Mouse (Mus musculus) erythroblast, embryonic 14.5 days (primary cell): ENCODE data around the gene Brk1. TPM values are rescaled to one million over a fixed set of nuclear protein-coding genes. Genes with fewer than 3 reads are reported as not detected.

Source experiments
- H3K27me3 ChIP-seq: 2 replicates; pipeline ENCODE4 v1.6.1; 2012; ENCODE audit warnings: inconsistent platforms; ENCODE audit not compliant: control insufficient read depth
- H3K36me3 ChIP-seq: 2 replicates; pipeline ENCODE4 v1.6.1; 2012; ENCODE audit warnings: mild to moderate bottlenecking, inconsistent platforms; ENCODE audit not compliant: control insufficient read depth
- H3K4me1 ChIP-seq: 2 replicates; pipeline ENCODE4 v1.6.1; 2012; ENCODE audit warnings: inconsistent platforms; ENCODE audit not compliant: control insufficient read depth
- H3K4me3 ChIP-seq: replicated peaks from 2 replicates; pipeline ENCODE3; 2012; ENCODE audit warnings: moderate library complexity, mild to moderate bottlenecking, inconsistent platforms
- H3K9me3 ChIP-seq: 2 replicates; pipeline ENCODE4 v1.6.1; 2012; ENCODE audit warnings: low read length, inconsistent platforms, mixed read lengths; ENCODE audit not compliant: control insufficient read depth
- GATA1 ChIP-seq: IDR thresholded peaks from 2 replicates; pipeline ENCODE4 v1.6.1; 2012; ENCODE audit warnings: low read length, inconsistent platforms, mixed read lengths
- TAL1 ChIP-seq: IDR thresholded peaks from 3 replicates; pipeline ENCODE4 v1.6.1; 2012; ENCODE audit warnings: low read length, inconsistent platforms, mixed read lengths
- polyA plus RNA-seq: library from polyadenylated mRNA; stranded (reverse); fragments of >175 nt; gene quantifications from 2 replicates; pipeline ENCODE4 v1.2.3, GENCODE M21; 2012

Gene Brk1
- polyA plus RNA-seq, 1 experiment: 2.1 TPM

DNA sequence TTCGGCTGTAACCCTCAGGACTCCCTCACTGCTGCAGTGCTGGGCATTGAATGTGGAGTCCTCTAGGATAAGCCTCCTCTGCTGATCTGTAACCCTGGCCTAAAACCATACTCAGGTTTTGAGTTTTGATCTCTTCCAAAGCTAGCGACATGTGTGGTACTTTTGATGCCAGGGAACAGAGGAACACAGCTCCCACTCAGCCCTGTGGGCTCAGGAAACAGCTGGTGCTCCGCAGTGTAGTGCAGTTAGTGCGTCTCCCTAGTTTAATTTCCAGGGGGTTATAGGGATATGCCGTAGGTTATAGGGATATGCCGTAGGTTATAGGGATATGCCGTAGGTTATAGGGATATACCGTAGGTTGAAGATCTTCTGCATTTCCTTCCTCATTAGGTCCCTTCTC lies 10.4 kb downstream of the Brk1 start:
- Histone ChIP-seq H3K4me1 (peaks cover 9% of the 10 kb centered on the region), H3K27me3 (no peaks in the 10 kb centered on the region), H3K9me3 (peaks cover 3% of the 10 kb centered on the region; the same call in 1 of the 2 replicates), H3K4me3 (no peak overlapping the region), H3K36me3 (peaks cover 82% of the 10 kb centered on the region)
- TF ChIP-seq GATA1: no peak
- no peak for TF ChIP-seq TAL1

DNA sequence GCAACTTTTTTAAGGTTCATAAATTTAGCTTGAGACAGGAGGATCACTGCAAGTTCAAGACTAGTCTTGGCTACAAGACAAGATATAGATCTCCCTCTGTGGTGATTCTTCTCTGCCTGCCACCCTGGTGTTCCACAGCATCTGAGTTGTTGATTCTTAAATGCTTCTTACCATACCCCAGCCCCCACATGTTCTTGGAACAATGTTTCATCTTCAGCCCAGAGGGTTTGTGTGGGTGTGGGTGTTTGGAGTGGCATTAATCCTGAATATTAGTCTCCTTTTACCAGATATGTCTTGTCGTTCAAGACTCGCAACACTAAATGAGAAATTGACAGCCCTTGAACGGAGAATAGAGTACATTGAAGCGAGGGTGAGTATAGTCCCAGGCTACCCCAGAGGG lies 10.9 kb downstream of the Brk1 start:
- Histone ChIP-seq H3K4me3 (no peak overlapping the region), H3K4me1 (peaks cover 6% of the 10 kb centered on the region), H3K36me3 (peaks cover 78% of the 10 kb centered on the region), H3K27me3 (no peaks in the 10 kb centered on the region), H3K9me3 (peaks cover 3% of the 10 kb centered on the region; the same call in 1 of the 2 replicates)
- TF ChIP-seq TAL1 (no peak), GATA1 (no peak)

GRCm38 (mm10) chr6:113623386-113623785 lies 18.8 kb downstream of the Brk1 start:
- no peaks in the 10 kb centered on the region for H3K9me3 ChIP-seq
- peak overlapping the region; percentile 92 for H3K4me3 ChIP-seq
- TF ChIP-seq GATA1: peak; percentile 20; the same call in 1 of the 2 replicates
- no peak for TF ChIP-seq TAL1
- H3K36me3 ChIP-seq: peaks cover 21% of the 10 kb centered on the region
- peaks cover 26% of the 10 kb centered on the region for H3K4me1 ChIP-seq
- no peaks in the 10 kb centered on the region for H3K27me3 ChIP-seq

GRCm38 (mm10) chr6:113623941-113624751 lies 19.6 kb downstream of the Brk1 start, which contains the start of gene Vhl:
TSS of gene Vhl (plus strand) at chr6:113623959.
- H3K4me1 ChIP-seq: peaks cover 26% of the 10 kb centered on the region
- H3K9me3 ChIP-seq: no peaks in the 10 kb centered on the region
- no peaks in the 10 kb centered on the region for H3K27me3 ChIP-seq
- peak within 1 kb of the TSS; percentile 92 for H3K4me3 ChIP-seq
- TF ChIP-seq GATA1 (no peak), TAL1 (no peak)
- H3K36me3 ChIP-seq: peaks cover 21% of the 10 kb centered on the region

- H3K4me3 ChIP-seq: peak overlapping the region; percentile 92
- no peak for TF ChIP-seq TAL1
- no peak for TF ChIP-seq GATA1
These were observed 20.6 kb downstream of the Brk1 start for GRCm38 (mm10) chr6:113624989-113625770.

DNA sequence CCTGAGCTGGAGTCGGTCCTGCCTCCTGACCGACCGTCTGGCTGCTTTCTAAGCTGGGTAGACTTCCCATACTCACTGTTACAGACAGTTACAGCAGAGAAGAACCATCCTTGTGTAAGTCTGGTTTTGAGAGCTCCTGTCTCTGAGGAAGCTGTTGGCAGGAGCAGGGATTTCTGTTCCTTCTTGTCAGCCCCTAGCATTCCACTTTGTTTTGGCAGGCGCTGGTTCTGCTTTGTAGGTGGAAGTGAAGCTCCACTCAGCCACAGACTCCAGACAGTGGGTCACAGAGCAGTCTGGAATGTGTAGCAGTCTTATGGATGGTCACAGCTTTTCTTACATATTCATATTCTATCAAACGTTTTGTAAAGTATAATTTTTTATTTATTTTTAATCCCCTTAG lies 25.8 kb downstream of the Brk1 start:
- TF ChIP-seq TAL1 (no peak), GATA1 (no peak)
- H3K27me3 ChIP-seq: no peaks in the 10 kb centered on the region
- no peak overlapping the region for H3K4me3 ChIP-seq
- H3K36me3 ChIP-seq: peaks cover 54% of the 10 kb centered on the region
- H3K4me1 ChIP-seq: peaks cover 8% of the 10 kb centered on the region
- no peaks in the 10 kb centered on the region for H3K9me3 ChIP-seq

More at GRCm38 (mm10) chr6:113624989-113625770, 20.6 kb downstream of the Brk1 start:
- H3K27me3 ChIP-seq: no peaks in the 10 kb centered on the region
- peaks cover 32% of the 10 kb centered on the region for H3K36me3 ChIP-seq
- H3K4me1 ChIP-seq: peaks cover 26% of the 10 kb centered on the region
- no peaks in the 10 kb centered on the region for H3K9me3 ChIP-seq

GRCm38 (mm10) chr6:113632863-113633262 lies 28.3 kb downstream of the Brk1 start:
- no peak for TF ChIP-seq TAL1
- no peak for TF ChIP-seq GATA1
- Histone ChIP-seq H3K9me3 (no peaks in the 10 kb centered on the region), H3K4me3 (no peak overlapping the region), H3K27me3 (no peaks in the 10 kb centered on the region), H3K36me3 (peaks cover 42% of the 10 kb centered on the region), H3K4me1 (peaks cover 8% of the 10 kb centered on the region)

- H3K36me3 ChIP-seq: no peaks in the 10 kb centered on the region
- peaks cover 52% of the 10 kb centered on the region for H3K4me1 ChIP-seq
- H3K9me3 ChIP-seq: no peaks in the 10 kb centered on the region
- H3K4me3 ChIP-seq: peak within 1 kb of the TSS; percentile 76
- TF ChIP-seq GATA1 (no peak), TAL1 (0 out of 3 replicates have a peak, but pooled peaks have one; percentile 11)
- H3K27me3 ChIP-seq: no peaks in the 10 kb centered on the region
These were observed 33.9 kb downstream of the Brk1 start, which contains the start of gene Irak2 for GRCm38 (mm10) chr6:113638302-113639040. TSS of gene Irak2 (plus strand) at chr6:113638467.
